Mouse (Mus musculus) hindbrain, embryonic 14.5 days (tissue): Measurements from ENCODE around the gene Psmd13. TPM values are rescaled to one million over a fixed set of nuclear protein-coding genes. Genes with fewer than 3 reads are reported as not detected.

ENCODE experiments used
- ATAC-seq: fragments of 200-750 bp; cut with Nextera tagmentation; 2 replicates; pipeline ENCODE4 v1.8.0; 2017; ENCODE audit warnings: moderate number of reproducible peaks, mild to moderate bottlenecking, moderate TSS enrichment, moderate library complexity; ENCODE audit not compliant: low FRiP score
- DNase-seq: peaks from one replicate; pipeline ENCODE4 v3.0.0-alpha.2; 2015; ENCODE audit warnings: low spot score
- H3K27ac ChIP-seq: fragments of 300-500 bp; sonication (generic); 2 replicates; pipeline ENCODE4 v1.5.1; 2014; ENCODE audit warnings: mild to moderate bottlenecking, moderate library complexity
- H3K27me3 ChIP-seq: fragments of 300-500 bp; sonication (generic); 2 replicates; pipeline ENCODE4 v1.6.1; 2014; ENCODE audit warnings: mild to moderate bottlenecking, low read length, mixed read lengths; ENCODE audit not compliant: control insufficient read depth, insufficient read depth
- H3K36me3 ChIP-seq: fragments of 300-500 bp; sonication (generic); replicated peaks from 2 replicates; pipeline ENCODE4 v1.6.1; 2014; ENCODE audit not compliant: control insufficient read depth, insufficient read depth
- H3K4me1 ChIP-seq: fragments of 300-500 bp; sonication (generic); replicated peaks from 2 replicates; pipeline ENCODE4 v1.6.1; 2014; ENCODE audit warnings: antibody characterized with exemption, low read length, mixed read lengths; ENCODE audit not compliant: control insufficient read depth, insufficient read depth
- H3K4me2 ChIP-seq: fragments of 300-500 bp; sonication (generic); replicated peaks from 2 replicates; pipeline ENCODE4 v1.6.1; 2014; ENCODE audit warnings: mild to moderate bottlenecking, moderate library complexity
- H3K4me3 ChIP-seq: fragments of 300-500 bp; sonication (generic); replicated peaks from 2 replicates; pipeline ENCODE4 v1.5.1; 2014; ENCODE audit warnings: mild to moderate bottlenecking, low read length
- H3K9ac ChIP-seq: fragments of 300-500 bp; sonication (generic); 2 replicates; pipeline ENCODE4 v1.6.1; 2014
- H3K9me3 ChIP-seq: fragments of 300-500 bp; sonication (generic); 2 replicates; pipeline ENCODE4 v1.6.1; 2016; ENCODE audit warnings: low read length; ENCODE audit not compliant: control insufficient read depth
- WGBS: fragments of 180-500 bp; shearing (Covaris S2); extraction: QIAGEN DNeasy Blood & Tissue Kit; methylation state at CpG from one replicate; pipeline ENCODE4 v1.1.7; 2014; 5-methylcytosine and 5-hydroxymethylcytosine counted together
- polyA plus RNA-seq: library from polyadenylated mRNA; unstranded; fragments of >200 nt; fragmentation: Nextera tagmentation; extraction: Ambion mirVana; gene quantifications from 2 replicates; pipeline ENCODE4 v1.2.1, GENCODE M21; 2014

The Psmd13 gene
- polyA plus RNA-seq, 1 experiment from 2014 or later: 177 TPM

GRCm38 (mm10) chr7:140946311-140946710 lies 64.5 kb downstream of the Psmd13 start:
- H3K4me1 ChIP-seq: peaks cover 6% of the 10 kb centered on the region; the same call in 1 of the 2 replicates

DNA sequence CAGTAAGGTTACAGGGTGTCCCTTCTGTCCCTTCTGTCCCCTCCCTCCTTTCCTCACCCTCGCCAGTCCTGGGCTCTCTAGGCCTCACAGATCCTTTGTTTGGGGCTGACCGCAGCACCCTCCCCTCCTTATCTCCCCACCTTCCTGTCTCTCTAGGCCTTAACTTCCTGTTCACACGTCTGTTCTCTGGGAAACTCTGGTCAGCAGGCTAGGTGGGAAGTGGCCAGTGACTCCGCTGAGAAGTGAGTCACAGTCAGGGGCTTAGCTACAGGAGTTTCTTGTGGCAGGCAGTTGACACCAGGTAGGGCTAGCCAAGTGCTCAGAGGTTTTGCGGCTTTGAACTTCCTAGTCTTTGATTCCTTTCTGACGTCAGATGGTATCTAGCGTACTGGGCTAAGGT lies 65.2 kb downstream of the Psmd13 start:
- no peak overlapping the region for H3K27ac ChIP-seq
- no peak for ATAC-seq

More at GRCm38 (mm10) chr7:140946311-140946710, 64.5 kb downstream of the Psmd13 start:
- no peak overlapping the region for H3K9ac ChIP-seq
- no peak for DNase-seq
- H3K27me3 ChIP-seq: 0 out of 2 replicates have a peak, but pooled peaks cover under 1% of the 10 kb centered on the region
- no peak overlapping the region for H3K27ac ChIP-seq
- ATAC-seq: no peak
- no peak overlapping the region for H3K4me3 ChIP-seq
- WGBS: 95% methylated on average over 10 of the region's 10 CpGs
- no peaks in the 10 kb centered on the region for H3K9me3 ChIP-seq
- no peak overlapping the region for H3K4me2 ChIP-seq
- H3K36me3 ChIP-seq: no peaks in the 10 kb centered on the region

DNA sequence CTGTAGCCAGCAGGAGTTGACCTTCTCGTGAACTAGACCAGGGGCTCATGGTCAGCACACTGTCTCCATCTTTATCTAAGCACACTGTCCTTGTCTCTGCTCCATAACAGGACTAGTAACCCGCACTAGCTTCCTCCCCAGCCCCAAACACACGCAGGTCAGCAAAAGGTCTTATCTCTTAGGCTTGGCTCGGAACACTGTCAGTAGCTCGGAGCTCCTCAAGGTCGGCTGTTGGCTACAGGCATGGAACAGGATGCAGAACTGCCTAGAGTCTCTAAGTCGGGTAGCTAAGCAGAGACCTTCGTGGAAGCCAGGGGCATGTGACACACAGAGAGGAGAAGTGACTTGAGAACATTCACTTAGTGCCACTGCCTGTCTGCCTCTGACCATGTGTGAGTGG lies 66.4 kb downstream of the Psmd13 start:
- Histone ChIP-seq H3K4me1 (no peaks in the 10 kb centered on the region), H3K4me3 (no peak overlapping the region), H3K9me3 (no peaks in the 10 kb centered on the region), H3K4me2 (no peak overlapping the region), H3K27ac (no peak overlapping the region), H3K36me3 (no peaks in the 10 kb centered on the region), H3K27me3 (no peaks in the 10 kb centered on the region), H3K9ac (no peak overlapping the region)
- no peak for ATAC-seq
- 91% methylated on average over 8 of the region's 8 CpGs for WGBS
- no peak for DNase-seq

More for the DNA sequence above, 65.2 kb downstream of the Psmd13 start:
- H3K9me3 ChIP-seq: no peaks in the 10 kb centered on the region
- H3K27me3 ChIP-seq: no peaks in the 10 kb centered on the region
- H3K4me2 ChIP-seq: no peak overlapping the region
- H3K4me3 ChIP-seq: no peak overlapping the region
- 70% methylated on average over 7 of the region's 7 CpGs for WGBS
- H3K9ac ChIP-seq: no peak overlapping the region
- H3K36me3 ChIP-seq: no peaks in the 10 kb centered on the region
- DNase-seq: no peak
- H3K4me1 ChIP-seq: no peaks in the 10 kb centered on the region

Other genes with a start within 250 kb of the Psmd13 start
- gene Olfr53, start 235.5 kb upstream of the Psmd13 start, polyA plus RNA-seq: not detected in 2 replicates
- gene Olfr539, start 222.0 kb upstream of the Psmd13 start, polyA plus RNA-seq: 0.03 TPM in 1 of 2 replicates, not detected in the other
- not detected in 2 replicates for gene Olfr45, start 200.0 kb upstream of the Psmd13 start, polyA plus RNA-seq
- not detected in 2 replicates for gene Olfr541, start 184.7 kb upstream of the Psmd13 start, polyA plus RNA-seq
- not detected in 2 replicates for gene Cyp2e1, start 118.2 kb upstream of the Psmd13 start, polyA plus RNA-seq
- gene Syce1, start 94.1 kb upstream of the Psmd13 start, polyA plus RNA-seq: 0.47 and 0.62 TPM in 2 replicates
- gene Zfp941, start 59.8 kb upstream of the Psmd13 start, polyA plus RNA-seq: 33.7 and 33.9 TPM in 2 replicates
- 0.31 TPM in 1 of 2 replicates, not detected in the other for gene Urah, start 47.0 kb upstream of the Psmd13 start, polyA plus RNA-seq
- gene Scgb1c1, start 36.4 kb upstream of the Psmd13 start, polyA plus RNA-seq: not detected in 2 replicates
- gene Odf3, start 34.2 kb upstream of the Psmd13 start, polyA plus RNA-seq: 0.14 TPM in 1 of 2 replicates, not detected in the other
- 0.35 TPM in 1 of 2 replicates, not detected in the other for gene Gm45785, start 25.6 kb upstream of the Psmd13 start, polyA plus RNA-seq
- gene Ric8a, start 25.0 kb upstream of the Psmd13 start, polyA plus RNA-seq: 92.8 and 96.6 TPM in 2 replicates
- 40.1 and 50.5 TPM in 2 replicates for gene Bet1l, start 24.4 kb upstream of the Psmd13 start, polyA plus RNA-seq
- 44.4 and 47.5 TPM in 2 replicates for gene Sirt3, start 341 bp downstream of the Psmd13 start, polyA plus RNA-seq
- gene Cox8b, start 18.5 kb downstream of the Psmd13 start, polyA plus RNA-seq: not detected in 2 replicates
- 0.60 and 1.4 TPM in 2 replicates for gene Nlrp6, start 38.9 kb downstream of the Psmd13 start, polyA plus RNA-seq
- gene Pgghg, start 59.4 kb downstream of the Psmd13 start, polyA plus RNA-seq: 8.2 and 9.2 TPM in 2 replicates
- 0.55 TPM in 1 of 2 replicates, not detected in the other for gene Ifitm5, start 68.3 kb downstream of the Psmd13 start, polyA plus RNA-seq
- not detected in 2 replicates for gene Gm45717, start 74.0 kb downstream of the Psmd13 start, polyA plus RNA-seq
- gene Ifitm2, start 74.0 kb downstream of the Psmd13 start, polyA plus RNA-seq: 201 and 234 TPM in 2 replicates
- 16.8 and 21.9 TPM in 2 replicates for gene Ifitm1, start 85.3 kb downstream of the Psmd13 start, polyA plus RNA-seq
- 28.3 and 45.1 TPM in 2 replicates for gene Ifitm3, start 128.8 kb downstream of the Psmd13 start, polyA plus RNA-seq
- 0.95 and 1.1 TPM in 2 replicates for gene Ifitm6, start 136.0 kb downstream of the Psmd13 start, polyA plus RNA-seq
- not detected in 2 replicates for gene Gm17387, start 147.2 kb downstream of the Psmd13 start, polyA plus RNA-seq
- 38.4 and 41.5 TPM in 2 replicates for gene B4galnt4, start 179.1 kb downstream of the Psmd13 start, polyA plus RNA-seq
- not detected in 2 replicates for gene Pkp3, start 196.2 kb downstream of the Psmd13 start, polyA plus RNA-seq
- gene Sigirr, start 218.6 kb downstream of the Psmd13 start, polyA plus RNA-seq: 2.5 and 3.1 TPM in 2 replicates
- 0.27 and 0.32 TPM in 2 replicates for gene Ano9, start 235.8 kb downstream of the Psmd13 start, polyA plus RNA-seq
- gene Ptdss2, start 240.4 kb downstream of the Psmd13 start, polyA plus RNA-seq: 86.1 and 92.0 TPM in 2 replicates